Mouse (Mus musculus): ENCODE results near the gene Arl8b.

DNA sequence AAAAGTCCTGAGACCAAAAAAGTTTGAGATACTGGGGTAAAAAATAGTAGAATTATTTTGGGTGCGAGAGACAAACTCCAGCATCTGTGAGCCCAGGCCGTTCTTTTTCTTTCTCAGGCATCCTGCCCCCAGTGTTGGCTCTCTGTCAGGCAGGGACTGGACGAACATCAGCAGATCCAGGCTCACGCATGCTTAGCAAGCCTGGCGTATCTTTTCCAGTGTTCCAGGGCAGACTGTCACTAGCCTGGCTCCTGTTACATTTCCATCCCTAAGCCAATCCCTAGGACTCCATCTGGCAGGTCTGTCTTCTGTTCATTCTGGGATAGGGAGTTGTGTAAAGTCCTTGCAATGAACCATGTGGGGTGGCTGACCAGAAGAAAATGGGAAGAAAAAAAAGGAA, 39.2 kb upstream of the Arl8b start:
- no peak for TF ChIP-seq CTCF (IDR thresholded peaks at IDR 0.05; ENCODE audit: low read depth)
- TF ChIP-seq EP300 (IDR thresholded peaks at IDR 0.05; ENCODE audit: low read depth) = no peak

All from heart, postnatal 0 days (tissue).